Mouse (Mus musculus): ENCODE measurements around the gene Grin2b. TPM values are rescaled to one million over a fixed set of nuclear protein-coding genes. Genes with fewer than 3 reads are reported as not detected.

The Grin2b gene
- 0.70 and 2.1 TPM in 2 replicates for polyA plus RNA-seq (2014; fragmentation: Nextera tagmentation; extraction: Ambion mirVana)

GRCm38 (mm10) chr6:136173191-136173896, at the start of gene Grin2b:
TSS of gene Grin2b (minus strand) at chr6:136173511.
- Histone ChIP-seq H3K4me2 (ENCODE audit: low read depth) (peak within 1 kb of the TSS; percentile 67), H3K9me3 (ENCODE audit: control insufficient read depth, low read length) (no peaks in the 10 kb centered on the region), H3K4me3 (ENCODE audit: low read depth, low read length) (peak within 1 kb of the TSS; percentile 43), H3K27me3 (ENCODE audit: control insufficient read depth, insufficient read depth, low read length) (peaks cover 22% of the 10 kb centered on the region), H3K9ac (ENCODE audit: low read length) (peak within 1 kb of the TSS; percentile 40), H3K27ac (ENCODE audit: low read depth, low read length) (no peak within 1 kb of the TSS), H3K36me3 (ENCODE audit: control insufficient read depth, insufficient read depth, low read length) (no peaks in the 10 kb centered on the region), H3K4me1 (ENCODE audit: control insufficient read depth, insufficient read depth, low read length) (no peaks in the 10 kb centered on the region)
- WGBS: 1% methylated on average over 19 of the region's 30 CpGs
- DNase-seq (ENCODE audit: low spot score) (peak; percentile 71), ATAC-seq (ENCODE audit: insufficient read depth, low FRiP score, low TSS enrichment) (peak; percentile 76)

- no peak for DNase-seq (ENCODE audit: low spot score)
- Histone ChIP-seq H3K9ac (ENCODE audit: low read length) (no peak overlapping the region), H3K27ac (ENCODE audit: low read depth, low read length) (no peak overlapping the region), H3K36me3 (ENCODE audit: control insufficient read depth, insufficient read depth, low read length) (no peaks in the 10 kb centered on the region), H3K9me3 (ENCODE audit: control insufficient read depth, low read length) (no peaks in the 10 kb centered on the region), H3K27me3 (ENCODE audit: control insufficient read depth, insufficient read depth, low read length) (no peaks in the 10 kb centered on the region), H3K4me3 (ENCODE audit: low read depth, low read length) (no peak overlapping the region), H3K4me2 (ENCODE audit: low read depth) (no peak overlapping the region), H3K4me1 (ENCODE audit: control insufficient read depth, insufficient read depth, low read length) (no peaks in the 10 kb centered on the region)
- no peak for ATAC-seq (ENCODE audit: insufficient read depth, low FRiP score, low TSS enrichment)
- WGBS: 91% methylated on average over 3 of the region's 3 CpGs
Measured at GRCm38 (mm10) chr6:136221894-136222293, 48.6 kb upstream of the Grin2b start.

GRCm38 (mm10) chr6:136210442-136210841, 37.1 kb upstream of the Grin2b start:
- ATAC-seq (ENCODE audit: insufficient read depth, low FRiP score, low TSS enrichment): no peak
- Histone ChIP-seq H3K27ac (ENCODE audit: low read depth, low read length) (no peak overlapping the region), H3K4me1 (ENCODE audit: control insufficient read depth, insufficient read depth, low read length) (no peaks in the 10 kb centered on the region), H3K4me2 (ENCODE audit: low read depth) (no peak overlapping the region), H3K9me3 (ENCODE audit: control insufficient read depth, low read length) (no peaks in the 10 kb centered on the region), H3K27me3 (ENCODE audit: control insufficient read depth, insufficient read depth, low read length) (no peaks in the 10 kb centered on the region), H3K4me3 (ENCODE audit: low read depth, low read length) (no peak overlapping the region), H3K9ac (ENCODE audit: low read length) (no peak overlapping the region), H3K36me3 (ENCODE audit: control insufficient read depth, insufficient read depth, low read length) (no peaks in the 10 kb centered on the region)
- DNase-seq (ENCODE audit: low spot score): no peak
- WGBS: 83% methylated on average over 3 of the region's 3 CpGs

GRCm38 (mm10) chr6:136199814-136200213, 26.5 kb upstream of the Grin2b start:
- Histone ChIP-seq H3K9ac (ENCODE audit: low read length) (no peak overlapping the region), H3K27me3 (ENCODE audit: control insufficient read depth, insufficient read depth, low read length) (no peaks in the 10 kb centered on the region), H3K9me3 (ENCODE audit: control insufficient read depth, low read length) (no peaks in the 10 kb centered on the region), H3K36me3 (ENCODE audit: control insufficient read depth, insufficient read depth, low read length) (no peaks in the 10 kb centered on the region), H3K4me3 (ENCODE audit: low read depth, low read length) (no peak overlapping the region), H3K4me2 (ENCODE audit: low read depth) (no peak overlapping the region), H3K27ac (ENCODE audit: low read depth, low read length) (no peak overlapping the region), H3K4me1 (ENCODE audit: control insufficient read depth, insufficient read depth, low read length) (no peaks in the 10 kb centered on the region)
- no peak for DNase-seq (ENCODE audit: low spot score)
- 90% methylated on average over 2 of the region's 2 CpGs for whole genome bisulfite sequencing
- ATAC-seq (ENCODE audit: insufficient read depth, low FRiP score, low TSS enrichment): no peak

GRCm38 (mm10) chr6:136194616-136195015, 21.3 kb upstream of the Grin2b start:
- WGBS: 83% methylated on average over 5 of the region's 5 CpGs
- Histone ChIP-seq H3K4me3 (ENCODE audit: low read depth, low read length) (no peak overlapping the region), H3K27me3 (ENCODE audit: control insufficient read depth, insufficient read depth, low read length) (no peaks in the 10 kb centered on the region), H3K36me3 (ENCODE audit: control insufficient read depth, insufficient read depth, low read length) (no peaks in the 10 kb centered on the region), H3K4me2 (ENCODE audit: low read depth) (no peak overlapping the region), H3K9me3 (ENCODE audit: control insufficient read depth, low read length) (no peaks in the 10 kb centered on the region), H3K4me1 (ENCODE audit: control insufficient read depth, insufficient read depth, low read length) (no peaks in the 10 kb centered on the region), H3K9ac (ENCODE audit: low read length) (no peak overlapping the region), H3K27ac (ENCODE audit: low read depth, low read length) (no peak overlapping the region)
- ATAC-seq (ENCODE audit: insufficient read depth, low FRiP score, low TSS enrichment) (no peak), DNase-seq (ENCODE audit: low spot score) (no peak)

GRCm38 (mm10) chr6:136178066-136178465, 4.8 kb upstream of the Grin2b start:
- ATAC-seq (ENCODE audit: insufficient read depth, low FRiP score, low TSS enrichment): no peak
- Histone ChIP-seq H3K27me3 (ENCODE audit: control insufficient read depth, insufficient read depth, low read length) (no peaks in the 10 kb centered on the region), H3K9ac (ENCODE audit: low read length) (no peak overlapping the region), H3K27ac (ENCODE audit: low read depth, low read length) (no peak overlapping the region), H3K36me3 (ENCODE audit: control insufficient read depth, insufficient read depth, low read length) (no peaks in the 10 kb centered on the region), H3K4me3 (ENCODE audit: low read depth, low read length) (no peak overlapping the region), H3K4me1 (ENCODE audit: control insufficient read depth, insufficient read depth, low read length) (no peaks in the 10 kb centered on the region), H3K4me2 (ENCODE audit: low read depth) (no peak overlapping the region), H3K9me3 (ENCODE audit: control insufficient read depth, low read length) (no peaks in the 10 kb centered on the region)
- WGBS: 87% methylated on average over 9 of the region's 9 CpGs
- no peak for DNase-seq (ENCODE audit: low spot score)

GRCm38 (mm10) chr6:136172801-136173190, 515 bp downstream of the Grin2b start:
- peak; percentile 26; the same call in 1 of the 2 replicates for ATAC-seq (ENCODE audit: insufficient read depth, low FRiP score, low TSS enrichment)
- no peak overlapping the region for H3K27ac ChIP-seq (ENCODE audit: low read depth, low read length)
- DNase-seq (ENCODE audit: low spot score): peak; percentile 54

GRCm38 (mm10) chr6:136172172-136172651, 1.1 kb downstream of the Grin2b start:
- Histone ChIP-seq H3K4me2 (ENCODE audit: low read depth) (peak overlapping the region; percentile 67), H3K36me3 (ENCODE audit: control insufficient read depth, insufficient read depth, low read length) (no peaks in the 10 kb centered on the region), H3K9me3 (ENCODE audit: control insufficient read depth, low read length) (no peaks in the 10 kb centered on the region), H3K27me3 (ENCODE audit: control insufficient read depth, insufficient read depth, low read length) (peaks cover 22% of the 10 kb centered on the region), H3K9ac (ENCODE audit: low read length) (peak overlapping the region; percentile 40), H3K4me3 (ENCODE audit: low read depth, low read length) (peak overlapping the region; percentile 43), H3K27ac (ENCODE audit: low read depth, low read length) (no peak overlapping the region), H3K4me1 (ENCODE audit: control insufficient read depth, insufficient read depth, low read length) (no peaks in the 10 kb centered on the region)
- peak; percentile 71 for ATAC-seq (ENCODE audit: insufficient read depth, low FRiP score, low TSS enrichment)
- 0% methylated on average over 43 of the region's 43 CpGs for WGBS
- peak; percentile 67 for DNase-seq (ENCODE audit: low spot score)

More at GRCm38 (mm10) chr6:136172801-136173190, 515 bp downstream of the Grin2b start:
- Histone ChIP-seq H3K36me3 (ENCODE audit: control insufficient read depth, insufficient read depth, low read length) (no peaks in the 10 kb centered on the region), H3K4me3 (ENCODE audit: low read depth, low read length) (peak overlapping the region; percentile 43), H3K4me1 (ENCODE audit: control insufficient read depth, insufficient read depth, low read length) (no peaks in the 10 kb centered on the region), H3K9me3 (ENCODE audit: control insufficient read depth, low read length) (no peaks in the 10 kb centered on the region), H3K9ac (ENCODE audit: low read length) (peak overlapping the region; percentile 40; the same call in 1 of the 2 replicates), H3K4me2 (ENCODE audit: low read depth) (peak overlapping the region; percentile 67), H3K27me3 (ENCODE audit: control insufficient read depth, insufficient read depth, low read length) (peaks cover 22% of the 10 kb centered on the region)
- under 1% methylated on average over 15 of the region's 15 CpGs for whole genome bisulfite sequencing

GRCm38 (mm10) chr6:136171343-136171742, 2.0 kb downstream of the Grin2b start:
- peak overlapping the region; percentile 67 for H3K4me2 ChIP-seq (ENCODE audit: low read depth)
- peaks cover 22% of the 10 kb centered on the region for H3K27me3 ChIP-seq (ENCODE audit: control insufficient read depth, insufficient read depth, low read length)
- no peak overlapping the region for H3K9ac ChIP-seq (ENCODE audit: low read length)
- no peak overlapping the region for H3K27ac ChIP-seq (ENCODE audit: low read depth, low read length)
- no peaks in the 10 kb centered on the region for H3K36me3 ChIP-seq (ENCODE audit: control insufficient read depth, insufficient read depth, low read length)
- no peak for DNase-seq (ENCODE audit: low spot score)
- 18% methylated on average over 7 of the region's 7 CpGs for WGBS
- ATAC-seq (ENCODE audit: insufficient read depth, low FRiP score, low TSS enrichment): no peak
- H3K4me1 ChIP-seq (ENCODE audit: control insufficient read depth, insufficient read depth, low read length): no peaks in the 10 kb centered on the region
- H3K9me3 ChIP-seq (ENCODE audit: control insufficient read depth, low read length): no peaks in the 10 kb centered on the region
- peak overlapping the region; percentile 43 for H3K4me3 ChIP-seq (ENCODE audit: low read depth, low read length)
